In genomic region chr1:64655415-64655814, GRCm38 (mm10) we compare ENCODE assay signal across 22 mouse cellular contexts. TPM values are rescaled to one million over a fixed set of nuclear protein-coding genes. Genes with fewer than 3 reads are reported as not detected.
DNase-seq lines count a peak whose midpoint lies in the region; ATAC-seq and TF ChIP-seq lines count a peak whose summit lies in the region.
"Had no signal": no experiment of that assay in that cellular context is flagged by ENCODE, and none has a peak within 500 bp of the region (broad histone marks: within the 10 kb centered on the region; RNA-seq: fewer than 3 reads in every experiment).

No protein-coding gene starts in this region.

- H3K36me3 ChIP-seq in neural tube, embryonic 13.5 days: no peaks in the 10 kb centered on the region
- H3K36me3 ChIP-seq in thymus, adult 2 months (ENCODE audit: control insufficient read depth, insufficient read depth, low read length): no peaks in the 10 kb centered on the region
- no peaks in the 10 kb centered on the region for H3K36me3 ChIP-seq in hindbrain, postnatal 0 days (ENCODE audit: insufficient read depth, low read length)
- H3K36me3 ChIP-seq: embryonic facial prominence, embryonic 12.5 days; G1E; heart, embryonic 15.5 days had no signal

- H3K4me3 ChIP-seq in neural tube, embryonic 13.5 days: no peak overlapping the region
- H3K4me3 ChIP-seq in thymus, adult 2 months (ENCODE audit: control insufficient read depth, insufficient read depth, low read length): no peak overlapping the region
- H3K4me3 ChIP-seq in hindbrain, postnatal 0 days (ENCODE audit: low read length): no peak overlapping the region
- H3K4me3 ChIP-seq: embryonic facial prominence, embryonic 12.5 days; heart, adult 2 months; heart, embryonic 15.5 days had no signal

- ATAC-seq in neural tube, embryonic 13.5 days (ENCODE audit: low read depth): no peak
- no peak for ATAC-seq in hindbrain, postnatal 0 days
- ATAC-seq: activated CD4-positive, CD25-positive, alpha-beta regulatory T cell, adult 4 months; forebrain, postnatal 0 days had no signal

- H3K27me3 ChIP-seq in neural tube, embryonic 13.5 days: no peaks in the 10 kb centered on the region
- no peaks in the 10 kb centered on the region for H3K27me3 ChIP-seq in thymus, adult 2 months (ENCODE audit: control insufficient read depth, insufficient read depth, low read length)
- H3K27me3 ChIP-seq in hindbrain, postnatal 0 days (ENCODE audit: insufficient read depth, low read length): no peaks in the 10 kb centered on the region
- H3K27me3 ChIP-seq: CH12.LX; embryonic facial prominence, embryonic 12.5 days; heart, embryonic 15.5 days had no signal

- H3K27ac ChIP-seq in neural tube, embryonic 13.5 days (replicated peaks): no peak overlapping the region
- H3K27ac ChIP-seq in thymus, adult 2 months (ENCODE audit: control insufficient read depth, insufficient read depth, low read length): no peak overlapping the region
- no peak overlapping the region for H3K27ac ChIP-seq in hindbrain, postnatal 0 days
- H3K27ac ChIP-seq: embryonic facial prominence, embryonic 12.5 days; heart, adult 2 months; heart, embryonic 15.5 days; hindbrain, embryonic 14.5 days had no signal

- no peaks in the 10 kb centered on the region; the same call in 1 of the 2 replicates for H3K4me1 ChIP-seq in neural tube, embryonic 13.5 days (replicated peaks)
- no peaks in the 10 kb centered on the region for H3K4me1 ChIP-seq in thymus, adult 2 months (replicated peaks; ENCODE audit: control insufficient read depth, insufficient read depth, low read length)
- no peaks in the 10 kb centered on the region for H3K4me1 ChIP-seq in hindbrain, postnatal 0 days (ENCODE audit: insufficient read depth, low read length)
- H3K4me1 ChIP-seq: heart, embryonic 15.5 days had no signal

- no peak overlapping the region for H3K4me2 ChIP-seq in neural tube, embryonic 13.5 days
- no peak overlapping the region for H3K4me2 ChIP-seq in hindbrain, postnatal 0 days (ENCODE audit: low read depth, low read length)
- H3K4me2 ChIP-seq: embryonic facial prominence, embryonic 12.5 days; heart, embryonic 11.5 days; heart, embryonic 15.5 days; hindbrain, embryonic 14.5 days had no signal

- no peak for TF ChIP-seq POLR2A in thymus, adult 2 months (IDR thresholded peaks at IDR 0.05; ENCODE audit: control insufficient read depth, extremely low read depth, insufficient read depth, low read length, poor library complexity)
- TF ChIP-seq POLR2A in brain, embryonic 14.5 days (IDR thresholded peaks at IDR 0.05; ENCODE audit: borderline replicate concordance, extremely low read depth, insufficient read depth, insufficient read length, poor library complexity, severe bottlenecking): no peak

- no peak for DNase-seq in neural tube, embryonic 10.5 days (ENCODE audit: extremely low spot score, low spot score)
- DNase-seq in thymus, postnatal 14 days: peak; percentile 46
- no peak for DNase-seq in thymus, adult 2 months
- DNase-seq in brain, embryonic 14.5 days (ENCODE audit: low read depth): peak; percentile 15
- no peak for DNase-seq in left cerebral cortex, postnatal 10 days (ENCODE audit: extremely low spot score in 1 of 2, low spot score in 2 of 2)
- no peak for DNase-seq in hindbrain, postnatal 0 days (ENCODE audit: low spot score)
- DNase-seq: adrenal gland, adult 2 months; adrenal gland, postnatal 25 days; cerebellum, adult 9-10 months; cerebellum, postnatal 25 days; forebrain, postnatal 0 days; gastrocnemius, postnatal 14 days; heart, adult 2 months; heart, postnatal 14 days had no signal

- 0 out of 2 replicates have a peak overlapping the region, but pooled peaks have one; percentile 26 for H3K9ac ChIP-seq in neural tube, embryonic 13.5 days
- H3K9ac ChIP-seq in hindbrain, postnatal 0 days (replicated peaks; ENCODE audit: low read length): no peak overlapping the region
- H3K9ac ChIP-seq: embryonic facial prominence, embryonic 12.5 days; forebrain, postnatal 0 days; heart, embryonic 15.5 days; hindbrain, embryonic 14.5 days had no signal

- H3K9me3 ChIP-seq in neural tube, embryonic 13.5 days: no peaks in the 10 kb centered on the region
- no peaks in the 10 kb centered on the region for H3K9me3 ChIP-seq in hindbrain, postnatal 0 days (ENCODE audit: low read length)
- H3K9me3 ChIP-seq: embryonic facial prominence, embryonic 12.5 days; G1E; heart, embryonic 15.5 days had no signal

- intact Hi-C loops in left cerebral cortex, postnatal 10 days (cut with DNase I): no loop called here

- no peak for TF ChIP-seq CTCF in thymus, adult 2 months (IDR thresholded peaks at IDR 0.05; ENCODE audit: borderline replicate concordance, control insufficient read depth, extremely low read depth, insufficient read depth, low read length, poor library complexity)
- TF ChIP-seq CTCF in brain, embryonic 14.5 days (IDR thresholded peaks at IDR 0.05; ENCODE audit: borderline replicate concordance, extremely low read depth, insufficient read depth, insufficient read length): no peak
- no peak for TF ChIP-seq CTCF in hindbrain, postnatal 0 days (IDR thresholded peaks at IDR 0.05; ENCODE audit: low read depth)

- WGBS in neural tube, embryonic 13.5 days: 9% methylated on average over 1 of the region's 1 CpGs
- 53% methylated on average over 1 of the region's 1 CpGs for WGBS in thymus, adult 2 months
- 14% methylated on average over 1 of the region's 1 CpGs for WGBS in hindbrain, postnatal 0 days

RNA-seq across cellular contexts. Expression of gene Ccnyl1, which starts 34.8 kb away (rescaled TPM):
- polyA plus RNA-seq in neural tube, embryonic 13.5 days (2015; fragmentation: Nextera tagmentation; extraction: Ambion mirVana): 3.2 and 3.8 TPM in 2 replicates
- polyA plus RNA-seq in thymus, adult 2 months (2012; rRNA removed): 13.2 and 19.1 TPM in 2 replicates
- 39.5 TPM in 2 replicates for polyA plus RNA-seq in brain, embryonic 14.5 days (2012; rRNA removed)
- total RNA-seq in left cerebral cortex, postnatal 10 days (2021): 10 to 100 TPM; 27.8 to 32.0 TPM
- total RNA-seq in hindbrain, postnatal 0 days (2014; rRNA removed): 17.5 and 19.7 TPM in 2 replicates
- 3.5 and 3.9 TPM in 2 replicates for polyA plus RNA-seq in hindbrain, postnatal 0 days (2015; fragmentation: Nextera tagmentation; extraction: Ambion mirVana)

RNA-seq across cellular contexts. Expression of gene Mettl21a, which starts 38.4 kb away (rescaled TPM):
- polyA plus RNA-seq in neural tube, embryonic 13.5 days (2015; fragmentation: Nextera tagmentation; extraction: Ambion mirVana): 15.6 and 20.4 TPM in 2 replicates
- polyA plus RNA-seq in thymus, adult 2 months (2012; rRNA removed): 5.9 and 8.3 TPM in 2 replicates
- polyA plus RNA-seq in brain, embryonic 14.5 days (2012; rRNA removed): 12.6 and 17.4 TPM in 2 replicates
- total RNA-seq in left cerebral cortex, postnatal 10 days (2021): 10 to 100 TPM in 1 of 2 experiments, 1 to 10 TPM in 1; 7.4 to 12.0 TPM
- total RNA-seq in hindbrain, postnatal 0 days (2014; rRNA removed): 12.4 and 16.4 TPM in 2 replicates
- 12.9 and 15.0 TPM in 2 replicates for polyA plus RNA-seq in hindbrain, postnatal 0 days (2015; fragmentation: Nextera tagmentation; extraction: Ambion mirVana)

Comparison
In these comparisons a context has a peak if more than half of its experiments do, and no peak if none do; other contexts are left out.
1. DNase-seq: peak in thymus, postnatal 14 days (single experiment) and brain, embryonic 14.5 days (single experiment); none in neural tube, embryonic 10.5 days (single experiment), thymus, adult 2 months (single experiment), left cerebral cortex, postnatal 10 days (0 of 2) and hindbrain, postnatal 0 days (single experiment).